Mouse (Mus musculus) embryonic facial prominence, embryonic 11.5 days (tissue): ENCODE measurements around the gene Cbx3. TPM values are rescaled to one million over a fixed set of nuclear protein-coding genes. Genes with fewer than 3 reads are reported as not detected.
A peak's percentile ranks its signal among the peaks of the same experiment; 100 is the strongest.

Experiments used
- ATAC-seq: fragments of 200-750 bp; cut with Nextera tagmentation; replicated peaks from 2 replicates; pipeline ENCODE4 v1.8.0; 2017; ENCODE audit warnings: low read depth; ENCODE audit not compliant: insufficient number of reproducible peaks, low FRiP score, low TSS enrichment
- DNase-seq: peaks from one replicate; pipeline ENCODE4 v3.0.0-alpha.2; 2015; ENCODE audit warnings: low spot score
- H3K27ac ChIP-seq: fragments of 300-500 bp; sonication (generic); replicated peaks from 2 replicates; pipeline ENCODE4 v1.5.1; 2014; ENCODE audit warnings: mild to moderate bottlenecking, low read depth, low read length, control low read depth
- H3K27me3 ChIP-seq: fragments of 300-500 bp; sonication (generic); 2 replicates; pipeline ENCODE4 v1.6.1; 2014; ENCODE audit warnings: mild to moderate bottlenecking, low read length, moderate library complexity, mixed read lengths; ENCODE audit not compliant: control insufficient read depth, insufficient read depth
- H3K36me3 ChIP-seq: fragments of 300-500 bp; sonication (generic); replicated peaks from 2 replicates; pipeline ENCODE4 v1.6.1; 2014; ENCODE audit warnings: low read depth, mild to moderate bottlenecking, low read length, moderate library complexity, mixed read lengths; ENCODE audit not compliant: control insufficient read depth, insufficient read depth
- H3K4me1 ChIP-seq: fragments of 300-500 bp; sonication (generic); 2 replicates; pipeline ENCODE4 v1.6.1; 2014; ENCODE audit warnings: low read length, mixed read lengths; ENCODE audit not compliant: control insufficient read depth, insufficient read depth
- H3K4me2 ChIP-seq: fragments of 300-500 bp; sonication (generic); 2 replicates; pipeline ENCODE4 v1.6.1; 2014; ENCODE audit warnings: low read depth, mild to moderate bottlenecking, control low read depth, low read length, moderate library complexity
- H3K4me3 ChIP-seq: fragments of 300-500 bp; sonication (generic); 2 replicates; pipeline ENCODE4 v1.5.1; 2014; ENCODE audit warnings: low read depth, low read length, control low read depth
- H3K9ac ChIP-seq: fragments of 300-500 bp; sonication (generic); replicated peaks from 2 replicates; pipeline ENCODE4 v1.6.1; 2014; ENCODE audit warnings: mild to moderate bottlenecking, control low read depth, low read length
- H3K9me3 ChIP-seq: fragments of 300-500 bp; sonication (generic); replicated peaks from 2 replicates; pipeline ENCODE4 v1.6.1; 2016; ENCODE audit warnings: mild to moderate bottlenecking, low read length, inconsistent platforms, mixed read lengths; ENCODE audit not compliant: control insufficient read depth
- WGBS: fragments of 180-500 bp; shearing (Covaris S2); extraction: QIAGEN DNeasy Blood & Tissue Kit; methylation state at CpG from one replicate; pipeline ENCODE4 v1.1.7; 2014; 5-methylcytosine and 5-hydroxymethylcytosine counted together
- polyA plus RNA-seq: library from polyadenylated mRNA; unstranded; fragments of >200 nt; fragmentation: Nextera tagmentation; extraction: Ambion mirVana; gene quantifications from 2 replicates; pipeline ENCODE4 v1.2.1, GENCODE M21; 2014

The Cbx3 gene
- polyA plus RNA-seq, 1 experiment from 2014 or later: 750 TPM

GRCm38 (mm10) chr6:51486731-51487130, 16.6 kb downstream of the Cbx3 start:
- ATAC-seq (no peak), DNase-seq (no peak)
- Histone ChIP-seq H3K36me3 (peaks cover 7% of the 10 kb centered on the region), H3K9ac (no peak overlapping the region), H3K27ac (no peak overlapping the region), H3K27me3 (no peaks in the 10 kb centered on the region), H3K4me3 (no peak overlapping the region), H3K9me3 (no peaks in the 10 kb centered on the region), H3K4me2 (no peak overlapping the region), H3K4me1 (no peaks in the 10 kb centered on the region)
- WGBS: 89% methylated on average over 5 of the region's 5 CpGs

DNA sequence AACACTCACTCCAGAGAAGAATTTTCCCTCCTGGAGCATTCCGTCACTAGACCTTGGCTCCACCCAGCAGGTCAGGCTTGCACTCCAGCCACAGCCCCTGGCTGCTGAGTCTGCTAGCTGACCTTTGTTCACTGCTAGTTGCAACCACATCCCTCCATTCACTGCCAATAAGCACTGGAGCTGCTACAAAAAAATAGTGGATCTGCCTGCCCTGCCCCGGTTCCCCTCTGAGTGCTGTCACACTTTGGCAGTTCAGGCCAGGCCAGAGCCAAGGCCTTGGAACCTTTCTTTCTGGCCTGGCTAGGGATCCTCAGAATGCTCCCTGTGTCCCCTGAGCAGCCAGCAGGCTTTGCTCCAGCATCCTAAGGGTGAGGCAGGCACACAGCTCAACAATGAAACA, 19.6 kb downstream of the Cbx3 start:
- no peak for DNase-seq
- WGBS: 49% methylated on average over 2 of the region's 2 CpGs

GRCm38 (mm10) chr6:51497321-51498111, 27.4 kb downstream of the Cbx3 start:
- ATAC-seq (no peak), DNase-seq (no peak)
- no peaks in the 10 kb centered on the region for H3K27me3 ChIP-seq
- H3K36me3 ChIP-seq: no peaks in the 10 kb centered on the region
- H3K9me3 ChIP-seq: no peaks in the 10 kb centered on the region
- no peak overlapping the region for H3K4me3 ChIP-seq
- H3K27ac ChIP-seq: no peak overlapping the region
- no peaks in the 10 kb centered on the region for H3K4me1 ChIP-seq
- H3K4me2 ChIP-seq: no peak overlapping the region
- 74% methylated on average over 8 of the region's 8 CpGs for WGBS
- H3K9ac ChIP-seq: no peak overlapping the region

More for the DNA sequence above, 19.6 kb downstream of the Cbx3 start:
- Histone ChIP-seq H3K27me3 (no peaks in the 10 kb centered on the region), H3K4me1 (no peaks in the 10 kb centered on the region), H3K4me2 (no peak overlapping the region), H3K9ac (no peak overlapping the region), H3K27ac (no peak overlapping the region), H3K4me3 (no peak overlapping the region), H3K36me3 (no peaks in the 10 kb centered on the region; the same call in 1 of the 2 replicates), H3K9me3 (no peaks in the 10 kb centered on the region)
- no peak for ATAC-seq

- DNase-seq (no peak), ATAC-seq (no peak)
- Histone ChIP-seq H3K4me3 (no peak overlapping the region), H3K9me3 (no peaks in the 10 kb centered on the region), H3K4me1 (no peaks in the 10 kb centered on the region), H3K9ac (no peak overlapping the region), H3K27ac (no peak overlapping the region), H3K4me2 (no peak overlapping the region), H3K36me3 (no peaks in the 10 kb centered on the region), H3K27me3 (no peaks in the 10 kb centered on the region)
- 40% methylated on average over 1 of the region's 1 CpGs for WGBS
Observed at GRCm38 (mm10) chr6:51505671-51506070, 35.5 kb downstream of the Cbx3 start.

GRCm38 (mm10) chr6:51507556-51507955, 37.4 kb downstream of the Cbx3 start:
- Histone ChIP-seq H3K9me3 (no peaks in the 10 kb centered on the region), H3K36me3 (no peaks in the 10 kb centered on the region), H3K27me3 (no peaks in the 10 kb centered on the region), H3K4me3 (no peak overlapping the region), H3K9ac (no peak overlapping the region), H3K4me2 (no peak overlapping the region), H3K4me1 (no peaks in the 10 kb centered on the region), H3K27ac (no peak overlapping the region)
- WGBS: 69% methylated on average over 2 of the region's 2 CpGs
- no peak for ATAC-seq
- DNase-seq: no peak

- Histone ChIP-seq H3K9me3 (no peaks in the 10 kb centered on the region), H3K27ac (no peak overlapping the region), H3K36me3 (no peaks in the 10 kb centered on the region), H3K4me1 (no peaks in the 10 kb centered on the region), H3K27me3 (no peaks in the 10 kb centered on the region), H3K4me3 (peak overlapping the region; percentile 12; the same call in 1 of the 2 replicates), H3K4me2 (peak overlapping the region; percentile 19; the same call in 1 of the 2 replicates), H3K9ac (peak overlapping the region; percentile 15; the same call in 1 of the 2 replicates)
- WGBS: 26% methylated on average over 18 of the region's 18 CpGs
- ATAC-seq (no peak; the same call in 1 of the 2 replicates), DNase-seq (peak; percentile 85)
Observed at GRCm38 (mm10) chr6:51508750-51509648, 38.8 kb downstream of the Cbx3 start.

GRCm38 (mm10) chr6:51510094-51510493, 39.9 kb downstream of the Cbx3 start:
- WGBS: 25% methylated on average over 5 of the region's 5 CpGs
- H3K4me1 ChIP-seq: no peaks in the 10 kb centered on the region
- no peak overlapping the region for H3K4me2 ChIP-seq
- no peaks in the 10 kb centered on the region for H3K9me3 ChIP-seq
- DNase-seq (peak; percentile 47), ATAC-seq (no peak)
- no peaks in the 10 kb centered on the region for H3K27me3 ChIP-seq
- no peak overlapping the region for H3K27ac ChIP-seq
- no peak overlapping the region for H3K4me3 ChIP-seq
- no peaks in the 10 kb centered on the region for H3K36me3 ChIP-seq
- no peak overlapping the region for H3K9ac ChIP-seq

DNA sequence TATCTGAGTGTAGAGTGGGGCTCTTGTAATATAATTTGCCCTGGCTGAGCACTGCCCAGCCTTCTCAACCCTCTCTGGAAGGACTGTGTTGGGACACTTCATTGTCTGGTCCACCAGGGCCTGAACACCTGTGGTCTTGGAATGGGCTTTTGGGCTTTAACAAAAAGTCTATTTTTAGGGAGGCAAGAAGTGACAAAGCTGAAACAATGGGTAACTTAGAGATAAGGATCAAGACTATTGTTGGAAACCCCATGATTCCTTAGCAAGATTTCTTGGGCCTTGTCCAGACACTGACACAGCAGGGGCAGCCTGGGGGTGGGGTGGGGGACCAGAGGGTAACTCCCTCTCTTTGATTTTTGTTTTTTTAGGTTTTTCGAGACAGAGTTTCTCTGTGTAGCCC, 40.8 kb downstream of the Cbx3 start:
- ATAC-seq: no peak
- 54% methylated on average over 1 of the region's 1 CpGs for WGBS
- H3K4me2 ChIP-seq: no peak overlapping the region

More for the DNA sequence above, 40.8 kb downstream of the Cbx3 start:
- DNase-seq: no peak
- H3K9me3 ChIP-seq: no peaks in the 10 kb centered on the region
- no peaks in the 10 kb centered on the region for H3K4me1 ChIP-seq
- H3K4me3 ChIP-seq: no peak overlapping the region
- H3K27me3 ChIP-seq: no peaks in the 10 kb centered on the region
- H3K27ac ChIP-seq: no peak overlapping the region
- H3K9ac ChIP-seq: no peak overlapping the region
- H3K36me3 ChIP-seq: no peaks in the 10 kb centered on the region
